9 mouse cellular contexts compared by ENCODE assay signal in genomic region chr11:24008244-24008643, GRCm38 (mm10).
DNase-seq lines count a peak whose midpoint lies in the region.
"Had no signal": no experiment of that assay in that cellular context is flagged by ENCODE, and none has a peak within 500 bp of the region (broad histone marks: within the 10 kb centered on the region; RNA-seq: fewer than 3 reads in every experiment).

No protein-coding gene starts in this region.

- DNase-seq in cerebellum, adult 18-20 months, result peak; percentile 3 to 10
- DNase-seq in cerebellum, adult 11-12 months, result no peak
- DNase-seq in layer of hippocampus, postnatal 10 days (ENCODE audit: low spot score in 2 of 2), result peak; percentile 45
- no peak for DNase-seq in layer of hippocampus, adult 11-12 months (ENCODE audit: low spot score)
- DNase-seq in 416B (ENCODE audit: low read depth), result peak; percentile 9
- peak; percentile 12 for DNase-seq in embryo, embryonic 9.5 days (ENCODE audit: extremely low spot score)
- DNase-seq in adrenal gland, adult 8-10 months, result no peak
- no peak for DNase-seq in urinary bladder, postnatal 25 days (ENCODE audit: low spot score)
- DNase-seq: cerebellum, adult 9-10 months had no signal

Comparison
In these comparisons a context has a peak if more than half of its experiments do, and no peak if none do; other contexts are left out.
1. DNase-seq: peak in cerebellum, adult 18-20 months (2 of 2), layer of hippocampus, postnatal 10 days (2 of 2), 416B (single experiment) and embryo, embryonic 9.5 days (single experiment); none in cerebellum, adult 11-12 months (single experiment), layer of hippocampus, adult 11-12 months (single experiment), adrenal gland, adult 8-10 months (single experiment) and urinary bladder, postnatal 25 days (single experiment).